Mouse (Mus musculus) lung, embryonic 16.5 days (tissue): Measurements from ENCODE around the gene Zfhx3. TPM values are rescaled to one million over a fixed set of nuclear protein-coding genes. Genes with fewer than 3 reads are reported as not detected.

Experiments used
- ATAC-seq: fragments of 200-750 bp; cut with Nextera tagmentation; 2 replicates; pipeline ENCODE4 v1.8.0; 2017; ENCODE audit warnings: low read depth, mild to moderate bottlenecking, moderate library complexity
- H3K27ac ChIP-seq: fragments of 300-500 bp; sonication (generic); 2 replicates; pipeline ENCODE4 v1.5.1; 2014; ENCODE audit warnings: mild to moderate bottlenecking, control low read depth, low read length
- H3K27me3 ChIP-seq: fragments of 300-500 bp; sonication (generic); 2 replicates; pipeline ENCODE4 v1.6.1; 2014; ENCODE audit warnings: low read depth, low read length, mixed read lengths; ENCODE audit not compliant: control insufficient read depth, insufficient read depth
- H3K36me3 ChIP-seq: fragments of 300-500 bp; sonication (generic); 2 replicates; pipeline ENCODE4 v1.6.1; 2014; ENCODE audit warnings: low read length; ENCODE audit not compliant: control insufficient read depth, insufficient read depth
- H3K4me1 ChIP-seq: fragments of 300-500 bp; sonication (generic); replicated peaks from 2 replicates; pipeline ENCODE4 v1.6.1; 2014; ENCODE audit warnings: low read length, mixed read lengths; ENCODE audit not compliant: control insufficient read depth, insufficient read depth
- H3K4me2 ChIP-seq: fragments of 300-500 bp; sonication (generic); 2 replicates; pipeline ENCODE4 v1.6.1; 2014; ENCODE audit warnings: low read depth, low read length, control low read depth
- H3K4me3 ChIP-seq: fragments of 300-500 bp; sonication (generic); 2 replicates; pipeline ENCODE4 v1.5.1; 2014; ENCODE audit warnings: mild to moderate bottlenecking, low read length, control low read depth
- H3K9ac ChIP-seq: fragments of 300-500 bp; sonication (generic); 2 replicates; pipeline ENCODE4 v1.6.1; 2014; ENCODE audit warnings: low read length, control low read depth
- H3K9me3 ChIP-seq: fragments of 300-500 bp; sonication (generic); 2 replicates; pipeline ENCODE4 v1.6.1; 2016; ENCODE audit warnings: low read length; ENCODE audit not compliant: control insufficient read depth
- WGBS: fragments of 180-500 bp; shearing (Covaris S2); extraction: QIAGEN DNeasy Blood & Tissue Kit; methylation state at CpG from one replicate; pipeline ENCODE4 v1.1.7; 2014; 5-methylcytosine and 5-hydroxymethylcytosine counted together
- polyA plus RNA-seq: library from polyadenylated mRNA; unstranded; fragments of >200 nt; fragmentation: Nextera tagmentation; extraction: Ambion mirVana; gene quantifications from 2 replicates; pipeline ENCODE4 v1.2.1, GENCODE M21; 2015

Gene Zfhx3
- polyA plus RNA-seq, 1 experiment from 2014 or later: 12.7 TPM

GRCm38 (mm10) chr8:108232326-108232725 lies 289.9 kb downstream of the Zfhx3 start:
- no peaks in the 10 kb centered on the region for H3K27me3 ChIP-seq
- no peaks in the 10 kb centered on the region for H3K9me3 ChIP-seq
- no peaks in the 10 kb centered on the region for H3K36me3 ChIP-seq
- H3K27ac ChIP-seq: no peak overlapping the region
- ATAC-seq: no peak
- no peak overlapping the region for H3K4me3 ChIP-seq
- no peak overlapping the region for H3K4me2 ChIP-seq
- H3K9ac ChIP-seq: no peak overlapping the region
- WGBS: 75% methylated on average over 7 of the region's 7 CpGs
- H3K4me1 ChIP-seq: peaks cover 6% of the 10 kb centered on the region; the same call in 1 of the 2 replicates

GRCm38 (mm10) chr8:108234481-108234880 lies 292.0 kb downstream of the Zfhx3 start:
- Histone ChIP-seq H3K9me3 (no peaks in the 10 kb centered on the region), H3K27me3 (no peaks in the 10 kb centered on the region), H3K4me2 (no peak overlapping the region), H3K4me3 (no peak overlapping the region), H3K4me1 (peaks cover 6% of the 10 kb centered on the region; the same call in 1 of the 2 replicates), H3K27ac (no peak overlapping the region), H3K36me3 (no peaks in the 10 kb centered on the region), H3K9ac (no peak overlapping the region)
- WGBS: 45% methylated on average over 4 of the region's 4 CpGs
- no peak for ATAC-seq

GRCm38 (mm10) chr8:108236715-108237114 lies 294.3 kb downstream of the Zfhx3 start:
- H3K4me3 ChIP-seq: no peak overlapping the region
- no peak overlapping the region for H3K4me2 ChIP-seq
- H3K9me3 ChIP-seq: no peaks in the 10 kb centered on the region
- H3K27ac ChIP-seq: no peak overlapping the region
- no peak overlapping the region for H3K9ac ChIP-seq
- H3K4me1 ChIP-seq: peaks cover 6% of the 10 kb centered on the region
- H3K27me3 ChIP-seq: no peaks in the 10 kb centered on the region
- H3K36me3 ChIP-seq: no peaks in the 10 kb centered on the region
- no peak; the same call in 1 of the 2 replicates for ATAC-seq
- WGBS: 26% methylated on average over 8 of the region's 8 CpGs

GRCm38 (mm10) chr8:108239531-108239930 lies 297.1 kb downstream of the Zfhx3 start:
- WGBS: 83% methylated on average over 5 of the region's 5 CpGs
- Histone ChIP-seq H3K4me3 (no peak overlapping the region), H3K27ac (no peak overlapping the region), H3K36me3 (no peaks in the 10 kb centered on the region), H3K4me1 (peaks cover 7% of the 10 kb centered on the region), H3K4me2 (no peak overlapping the region), H3K9me3 (no peaks in the 10 kb centered on the region), H3K9ac (no peak overlapping the region), H3K27me3 (no peaks in the 10 kb centered on the region)
- no peak for ATAC-seq

GRCm38 (mm10) chr8:108241041-108241690 lies 298.7 kb downstream of the Zfhx3 start:
- 15% methylated on average over 19 of the region's 19 CpGs for WGBS
- H3K9ac ChIP-seq: peak overlapping the region; percentile 54; the same call in 1 of the 2 replicates

GRCm38 (mm10) chr8:108243270-108243669 lies 300.8 kb downstream of the Zfhx3 start:
- no peak overlapping the region for H3K27ac ChIP-seq
- no peak overlapping the region for H3K9ac ChIP-seq
- no peak overlapping the region for H3K4me3 ChIP-seq
- 40% methylated on average over 9 of the region's 9 CpGs for WGBS
- no peaks in the 10 kb centered on the region for H3K36me3 ChIP-seq
- peaks cover 12% of the 10 kb centered on the region for H3K4me1 ChIP-seq
- ATAC-seq: no peak
- no peak overlapping the region for H3K4me2 ChIP-seq
- H3K27me3 ChIP-seq: no peaks in the 10 kb centered on the region
- H3K9me3 ChIP-seq: no peaks in the 10 kb centered on the region

More at GRCm38 (mm10) chr8:108241041-108241690, 298.7 kb downstream of the Zfhx3 start:
- H3K27me3 ChIP-seq: no peaks in the 10 kb centered on the region
- no peaks in the 10 kb centered on the region for H3K36me3 ChIP-seq
- H3K9me3 ChIP-seq: no peaks in the 10 kb centered on the region
- peak overlapping the region; percentile 27 for H3K4me3 ChIP-seq
- no peak overlapping the region for H3K27ac ChIP-seq
- peak overlapping the region; percentile 46 for H3K4me2 ChIP-seq
- peaks cover 8% of the 10 kb centered on the region for H3K4me1 ChIP-seq
- ATAC-seq: no peak

- WGBS: 43% methylated on average over 17 of the region's 17 CpGs
- Histone ChIP-seq H3K27me3 (no peaks in the 10 kb centered on the region), H3K4me2 (peak overlapping the region; percentile 51), H3K4me1 (peaks cover 12% of the 10 kb centered on the region), H3K9ac (peak overlapping the region; percentile 37; the same call in 1 of the 2 replicates), H3K9me3 (no peaks in the 10 kb centered on the region), H3K36me3 (no peaks in the 10 kb centered on the region), H3K4me3 (peak overlapping the region; percentile 33), H3K27ac (no peak overlapping the region)
- no peak for ATAC-seq
Measured at GRCm38 (mm10) chr8:108244636-108245494, 302.4 kb downstream of the Zfhx3 start.

- Histone ChIP-seq H3K4me2 (peak overlapping the region; percentile 51), H3K27me3 (no peaks in the 10 kb centered on the region), H3K27ac (no peak overlapping the region), H3K4me1 (peaks cover 12% of the 10 kb centered on the region), H3K9ac (no peak overlapping the region), H3K9me3 (no peaks in the 10 kb centered on the region), H3K4me3 (no peak overlapping the region), H3K36me3 (no peaks in the 10 kb centered on the region)
- 28% methylated on average over 8 of the region's 8 CpGs for WGBS
- no peak for ATAC-seq
Measured at GRCm38 (mm10) chr8:108245575-108245974, 303.1 kb downstream of the Zfhx3 start.
